Mouse (Mus musculus) brain, adult 2 months (tissue): ENCODE results near the gene Kcnk3.

Source experiments
- DNase-seq: peaks from one replicate; pipeline ENCODE4 v3.0.0; 2011; ENCODE audit warnings: low read depth, low spot score

Gene Kcnk3

DNA sequence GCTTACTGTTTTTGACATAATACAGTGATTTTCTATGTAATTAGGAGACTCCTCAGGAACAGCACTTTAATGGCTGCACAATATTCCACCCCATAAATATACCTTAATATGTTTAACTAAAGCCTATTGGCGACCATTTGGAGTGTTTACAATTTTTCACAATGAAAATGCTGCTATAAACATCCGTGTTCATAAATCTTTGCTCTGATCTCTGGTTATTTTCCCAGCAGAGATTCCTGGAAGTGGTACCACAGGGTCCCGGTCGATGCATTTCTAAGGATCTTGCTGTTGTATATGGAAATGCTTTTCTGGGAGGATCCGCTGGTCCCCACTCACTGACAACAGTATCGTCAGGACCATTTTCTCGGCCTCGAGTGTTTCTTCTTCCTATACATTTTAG is 25.3 kb downstream of the Kcnk3 start:
- no peak for DNase-seq

GRCm38 (mm10) chr5:30614221-30614620 is 26.3 kb downstream of the Kcnk3 start:
- DNase-seq, result no peak

- DNase-seq, result no peak
These were observed 27.4 kb downstream of the Kcnk3 start for GRCm38 (mm10) chr5:30615416-30615815.

- DNase-seq, result no peak
These were observed 27.8 kb downstream of the Kcnk3 start for GRCm38 (mm10) chr5:30615819-30616218.

- DNase-seq, result no peak
These were observed 28.7 kb downstream of the Kcnk3 start for GRCm38 (mm10) chr5:30616644-30617043.

- DNase-seq, result no peak
These were observed 29.4 kb downstream of the Kcnk3 start for GRCm38 (mm10) chr5:30617357-30617756.

- no peak for DNase-seq
These were observed 29.9 kb downstream of the Kcnk3 start for GRCm38 (mm10) chr5:30617851-30618250.

DNA sequence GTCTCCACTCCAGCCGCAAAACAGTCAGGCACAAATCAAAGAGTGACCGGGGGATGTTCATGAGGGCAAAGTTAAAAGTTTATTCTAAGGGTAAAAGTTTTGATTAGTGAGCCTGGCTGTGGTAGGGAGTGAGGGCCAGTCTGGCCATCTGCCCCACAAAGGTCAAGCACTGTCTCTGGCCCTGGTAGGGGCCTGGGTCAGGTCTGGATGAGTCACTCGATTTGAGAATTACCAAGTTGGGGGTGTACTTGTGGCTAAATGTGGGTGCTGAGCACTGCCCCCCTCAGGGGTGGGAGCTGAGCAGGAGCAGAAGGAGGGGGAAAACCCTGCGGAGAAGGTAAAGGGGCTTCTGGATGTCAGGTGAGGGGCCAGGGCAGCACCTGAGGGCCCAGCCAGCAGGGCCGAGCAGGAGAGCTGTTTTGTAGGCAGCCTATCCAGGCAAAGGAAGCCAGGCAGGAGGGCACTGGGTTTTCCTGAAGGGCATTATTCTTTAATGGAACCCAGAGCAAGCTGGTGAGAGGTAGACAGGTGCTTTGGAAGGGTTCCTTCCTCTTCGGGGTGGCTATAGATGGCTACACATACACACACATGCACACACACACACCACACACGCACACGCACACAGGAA is 30.5 kb downstream of the Kcnk3 start:
- no peak for DNase-seq

DNA sequence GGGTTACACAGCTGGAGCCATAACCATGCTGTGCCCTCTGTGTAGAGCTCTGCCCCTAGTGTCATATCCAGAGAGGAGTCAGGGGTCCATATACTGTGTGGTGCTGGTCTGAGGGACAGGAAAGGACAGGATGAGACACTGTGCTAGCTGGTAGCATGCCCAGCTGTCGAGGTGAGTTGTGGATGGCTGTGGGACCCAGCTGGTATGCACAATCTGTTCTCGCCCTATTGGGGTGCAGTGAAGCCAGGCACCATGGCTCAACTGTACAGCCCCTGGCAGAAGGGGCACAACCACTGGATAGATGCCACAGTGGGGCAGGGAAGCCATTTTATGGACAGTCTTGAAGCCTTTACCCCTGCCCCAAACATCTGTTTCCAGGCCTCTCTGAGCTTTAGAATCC is 31.2 kb downstream of the Kcnk3 start:
- DNase-seq, result no peak

DNA sequence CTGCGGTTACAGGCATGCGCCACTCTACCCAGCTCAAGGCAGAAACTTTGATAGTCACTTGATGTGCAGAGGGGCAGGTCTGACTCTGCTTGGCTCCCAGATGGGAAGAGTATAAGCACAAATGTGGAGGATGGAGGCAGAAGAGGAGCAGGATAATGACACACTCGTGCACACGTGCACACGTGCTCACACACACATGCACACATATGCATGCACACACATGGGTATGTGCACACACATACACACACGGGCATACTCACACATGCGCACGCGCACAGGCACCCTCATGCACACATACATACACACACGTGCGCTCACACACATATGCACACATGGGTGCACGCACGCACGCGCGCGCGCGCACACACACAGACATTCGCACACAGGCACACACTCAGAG is 32.6 kb downstream of the Kcnk3 start:
- no peak for DNase-seq

GRCm38 (mm10) chr5:30621211-30621790 is 33.3 kb downstream of the Kcnk3 start:
- DNase-seq, result no peak

DNA sequence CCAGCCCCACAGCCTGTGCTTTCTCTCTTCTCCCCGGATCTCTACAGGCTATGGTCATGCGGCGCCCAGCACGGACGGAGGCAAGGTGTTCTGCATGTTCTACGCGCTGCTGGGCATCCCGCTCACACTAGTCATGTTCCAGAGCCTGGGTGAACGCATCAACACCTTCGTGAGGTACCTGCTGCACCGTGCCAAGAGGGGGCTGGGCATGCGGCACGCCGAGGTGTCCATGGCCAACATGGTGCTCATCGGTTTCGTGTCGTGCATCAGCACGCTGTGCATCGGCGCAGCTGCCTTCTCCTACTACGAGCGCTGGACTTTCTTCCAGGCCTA is 33.8 kb downstream of the Kcnk3 start:
- no peak for DNase-seq

DNA sequence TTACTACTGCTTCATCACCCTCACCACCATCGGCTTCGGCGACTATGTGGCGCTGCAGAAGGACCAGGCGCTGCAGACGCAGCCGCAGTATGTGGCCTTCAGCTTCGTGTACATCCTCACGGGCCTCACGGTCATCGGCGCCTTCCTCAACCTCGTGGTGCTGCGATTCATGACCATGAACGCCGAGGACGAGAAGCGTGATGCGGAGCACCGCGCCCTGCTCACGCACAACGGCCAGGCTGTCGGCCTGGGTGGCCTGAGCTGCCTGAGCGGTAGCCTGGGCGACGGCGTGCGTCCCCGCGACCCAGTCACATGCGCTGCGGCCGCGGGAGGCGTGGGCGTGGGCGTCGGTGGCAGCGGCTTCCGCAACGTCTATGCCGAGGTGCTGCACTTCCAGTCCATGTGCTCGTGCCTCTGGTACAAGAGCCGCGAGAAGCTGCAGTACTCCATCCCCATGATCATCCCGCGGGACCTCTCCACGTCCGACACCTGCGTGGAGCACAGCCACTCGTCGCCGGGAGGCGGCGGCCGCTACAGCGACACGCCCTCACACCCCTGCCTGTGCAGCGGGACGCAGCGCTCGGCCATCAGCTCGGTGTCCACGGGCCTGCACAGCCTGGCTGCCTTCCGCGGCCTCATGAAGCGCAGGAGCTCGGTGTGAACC is 34.3 kb downstream of the Kcnk3 start:
- DNase-seq, result peak; percentile 20

DNA sequence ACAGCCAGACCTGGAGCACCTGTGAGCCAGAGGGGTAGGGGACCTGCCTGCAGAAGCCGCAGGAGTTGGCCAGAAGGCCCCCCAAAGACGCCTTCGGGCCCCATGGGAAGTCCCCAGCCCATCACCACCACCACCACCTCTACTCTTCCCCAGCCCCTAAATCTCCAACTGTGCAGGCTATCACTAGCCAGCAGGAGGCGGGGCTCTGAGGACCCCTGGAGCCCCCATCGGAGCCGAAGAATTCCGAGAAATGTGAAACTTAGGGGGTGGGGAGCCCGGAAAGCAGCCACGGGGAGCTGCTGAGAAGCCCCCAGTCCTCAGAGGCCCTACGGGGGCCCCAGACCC is 34.8 kb downstream of the Kcnk3 start:
- DNase-seq, result no peak

DNA sequence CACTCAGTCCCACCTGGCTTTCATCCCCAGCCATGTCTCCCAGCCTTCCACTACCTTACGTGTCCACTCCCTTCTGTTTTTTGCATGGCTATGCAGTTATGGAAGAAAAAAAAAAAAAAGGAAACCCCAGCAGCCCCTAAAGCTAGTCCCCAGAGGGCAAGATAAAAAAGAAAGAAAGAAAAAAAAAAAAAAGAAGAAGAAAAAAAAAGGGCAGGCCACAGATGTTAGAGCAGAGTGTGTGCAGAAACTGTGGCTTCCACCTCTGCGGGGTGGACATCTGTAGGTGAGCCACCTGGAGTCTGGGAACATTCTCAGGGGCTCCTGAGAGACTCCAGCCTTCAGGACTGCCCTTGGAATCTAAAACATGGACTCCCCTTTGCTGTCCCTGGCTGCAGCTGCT is 35.4 kb downstream of the Kcnk3 start:
- no peak for DNase-seq

DNA sequence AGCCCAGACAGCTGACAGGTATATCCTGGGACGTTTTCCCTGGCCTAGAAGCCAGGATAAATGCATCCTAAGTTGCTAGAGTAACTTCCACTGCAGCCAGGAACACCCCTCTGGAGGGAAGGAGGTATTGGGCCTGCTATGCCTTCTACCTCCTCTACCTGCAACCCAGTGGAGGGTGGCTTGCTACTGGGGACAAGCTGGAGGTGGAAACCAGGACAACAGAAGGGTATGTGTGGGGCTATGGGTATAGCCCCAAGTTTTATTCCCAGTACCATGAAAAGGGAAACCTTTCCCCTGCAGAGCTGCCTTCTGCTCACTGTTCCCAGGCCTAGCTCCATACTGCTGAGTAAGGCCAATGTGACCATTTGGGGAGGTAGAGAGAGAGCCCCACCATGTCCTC is 36.3 kb downstream of the Kcnk3 start:
- DNase-seq, result no peak

DNA sequence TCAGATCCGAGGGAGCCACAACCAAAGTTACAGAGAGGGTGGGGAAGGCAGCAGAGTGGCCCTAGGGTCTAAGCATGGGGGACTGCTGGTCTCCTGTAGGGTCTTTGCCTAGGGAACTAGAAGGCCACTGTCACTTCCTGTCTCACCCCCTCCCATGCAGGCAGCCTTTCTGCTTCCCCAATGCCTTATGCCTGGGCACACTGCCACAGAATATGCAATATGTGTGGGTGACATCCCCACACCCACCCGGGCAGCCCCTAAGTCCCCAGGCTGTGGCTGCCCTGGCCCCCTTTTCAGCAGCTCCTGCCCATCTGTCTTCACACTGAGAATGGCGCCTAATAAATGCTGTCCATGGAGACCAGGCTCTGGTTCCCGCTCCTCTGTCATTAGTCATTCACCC is 36.9 kb downstream of the Kcnk3 start:
- DNase-seq, result no peak

GRCm38 (mm10) chr5:30625379-30625778 is 37.4 kb downstream of the Kcnk3 start:
- no peak for DNase-seq

GRCm38 (mm10) chr5:30626331-30627105 is 38.5 kb downstream of the Kcnk3 start:
- DNase-seq, result peak; percentile 68

DNA sequence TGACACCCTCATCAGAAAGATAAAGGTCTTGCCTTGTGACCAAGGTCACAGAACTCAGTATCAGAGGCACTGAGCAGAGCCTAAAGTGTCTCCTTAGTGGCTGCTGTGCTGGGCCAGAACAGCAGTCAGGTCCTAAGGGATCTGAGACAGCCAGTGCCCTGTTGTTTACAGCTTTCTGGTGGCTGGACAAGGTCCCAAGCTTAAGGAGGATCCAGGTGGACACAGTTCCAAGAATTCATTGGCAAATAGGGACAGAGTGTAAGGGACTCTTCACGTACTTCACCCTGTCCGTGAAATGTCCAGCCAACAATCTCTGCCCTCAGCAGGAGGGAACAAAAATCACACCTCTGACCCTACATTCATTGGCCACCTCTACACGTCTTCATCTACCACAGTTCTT is 40.5 kb downstream of the Kcnk3 start:
- no peak for DNase-seq

DNA sequence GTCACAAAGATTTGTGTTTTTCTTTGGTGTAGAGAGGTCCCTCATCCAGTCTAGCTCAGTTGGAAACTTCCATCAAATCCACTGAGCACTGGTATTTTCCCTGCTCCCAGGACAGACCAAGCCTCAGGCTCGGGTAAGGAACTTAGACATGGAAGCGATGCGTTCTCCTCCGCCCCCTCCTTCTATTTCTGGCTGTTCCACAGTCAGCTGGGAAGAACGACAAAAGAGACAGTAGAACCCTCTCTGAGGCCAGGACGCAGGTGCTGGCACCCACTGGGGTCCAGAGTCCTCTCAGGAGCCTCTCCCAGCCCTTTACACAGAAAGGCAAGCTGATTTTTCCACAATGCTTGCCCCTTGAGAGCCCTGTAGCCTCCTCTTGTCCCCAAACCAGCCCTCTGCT is 42.4 kb downstream of the Kcnk3 start:
- peak; percentile 82 for DNase-seq

GRCm38 (mm10) chr5:30632134-30632533 is 44.2 kb downstream of the Kcnk3 start:
- DNase-seq, result no peak

- no peak for DNase-seq
These were observed 49.0 kb downstream of the Kcnk3 start for GRCm38 (mm10) chr5:30636994-30637393.
